Mouse (Mus musculus): ENCODE results near the gene Tex16.

Gene Tex16

GRCm38 (mm10) chrX:112010707-112011106, at the start of gene Tex16:
Gene Tex16, plus strand, starts transcription at chrX:112011007.
- DNase-seq (ENCODE audit: low spot score in 2 of 2), result no peak

- no peak for DNase-seq (ENCODE audit: low spot score in 2 of 2)
Measured at GRCm38 (mm10) chrX:111999661-112000060, 11.1 kb upstream of the Tex16 start.

Measured in natural killer cell, adult 2 months (primary cell).